Mouse (Mus musculus) embryonic facial prominence, embryonic 12.5 days (tissue): Measurements from ENCODE around the gene Col4a6. TPM values are rescaled to one million over a fixed set of nuclear protein-coding genes. Genes with fewer than 3 reads are reported as not detected.

ENCODE experiments used
- ATAC-seq: fragments of 200-750 bp; cut with Nextera tagmentation; 2 replicates; pipeline ENCODE4 v1.8.0; 2017; ENCODE audit not compliant: insufficient number of reproducible peaks, insufficient read depth, low FRiP score, low TSS enrichment
- H3K27ac ChIP-seq: fragments of 300-500 bp; sonication (generic); 2 replicates; pipeline ENCODE4 v1.5.1; 2016; ENCODE audit warnings: mild to moderate bottlenecking
- H3K27me3 ChIP-seq: fragments of 300-500 bp; sonication (generic); 2 replicates; pipeline ENCODE4 v1.6.1; 2016; ENCODE audit warnings: mild to moderate bottlenecking, moderate library complexity
- H3K36me3 ChIP-seq: fragments of 300-500 bp; sonication (generic); 2 replicates; pipeline ENCODE4 v1.6.1; 2016; ENCODE audit warnings: mild to moderate bottlenecking
- H3K4me1 ChIP-seq: fragments of 300-500 bp; sonication (generic); 2 replicates; pipeline ENCODE4 v1.6.1; 2016
- H3K4me2 ChIP-seq: fragments of 300-500 bp; sonication (generic); replicated peaks from 2 replicates; pipeline ENCODE4 v1.6.1; 2016; ENCODE audit warnings: mild to moderate bottlenecking, moderate library complexity
- H3K4me3 ChIP-seq: fragments of 300-500 bp; sonication (generic); 2 replicates; pipeline ENCODE4 v1.5.1; 2016; ENCODE audit warnings: mild to moderate bottlenecking
- H3K9ac ChIP-seq: fragments of 300-500 bp; sonication (generic); 2 replicates; pipeline ENCODE4 v1.6.1; 2016; ENCODE audit warnings: mild to moderate bottlenecking, moderate library complexity
- H3K9me3 ChIP-seq: fragments of 300-500 bp; sonication (generic); 2 replicates; pipeline ENCODE4 v1.6.1; 2016; ENCODE audit warnings: mild to moderate bottlenecking, moderate library complexity
- WGBS: fragments of 180-500 bp; shearing (Covaris S2); methylation state at CpG from one replicate; pipeline ENCODE4 v1.1.7; 2016; 5-methylcytosine and 5-hydroxymethylcytosine counted together
- polyA plus RNA-seq: library from polyadenylated mRNA; unstranded; fragments of >200 nt; fragmentation: Nextera tagmentation; extraction: Ambion mirVana; gene quantifications from 2 replicates; pipeline ENCODE4 v1.2.1, GENCODE M21; 2016

The Col4a6 gene
- polyA plus RNA-seq, 1 experiment from 2014 or later = 2.0 TPM

DNA sequence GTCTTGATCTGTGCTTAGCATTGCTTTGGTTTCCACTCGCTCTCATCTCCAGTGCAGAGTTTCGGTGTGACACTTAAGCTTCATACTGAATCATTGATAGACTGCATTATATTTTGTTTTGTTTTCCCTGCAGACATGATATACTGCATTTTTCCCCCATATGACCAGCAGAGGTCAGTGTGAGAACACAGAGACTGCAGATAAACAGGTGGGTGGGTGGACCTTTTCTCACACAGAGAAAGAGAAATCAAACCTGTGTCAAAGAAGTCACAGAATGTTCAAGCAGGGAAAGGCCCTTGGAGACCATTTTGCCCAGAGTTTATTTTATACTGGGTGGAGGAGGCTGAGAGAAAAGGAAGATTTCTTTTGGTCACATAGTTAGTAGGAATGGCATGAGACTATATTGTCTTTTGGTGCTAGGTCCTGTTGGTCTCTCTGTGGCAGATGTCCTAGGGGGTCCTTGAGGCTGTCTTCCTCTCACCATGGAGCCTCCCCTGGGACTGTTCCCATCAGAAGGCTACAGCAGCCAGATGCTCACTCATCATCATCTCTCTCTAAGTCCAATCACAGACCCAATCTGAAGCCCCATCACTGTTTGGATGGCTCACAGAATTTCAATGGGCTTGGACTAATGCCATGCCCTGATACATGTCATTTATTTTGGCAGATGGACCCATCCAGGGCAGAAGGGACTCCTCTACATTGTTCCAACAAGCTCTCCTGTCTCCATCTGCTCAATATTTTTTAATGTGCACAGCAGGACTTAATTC is 237.1 kb downstream of the Col4a6 start:
- H3K4me2 ChIP-seq = no peak overlapping the region
- no peaks in the 10 kb centered on the region for H3K36me3 ChIP-seq
- WGBS = 82% methylated on average over 2 of the region's 2 CpGs
- H3K9me3 ChIP-seq = no peaks in the 10 kb centered on the region
- H3K27me3 ChIP-seq = 0 out of 2 replicates have a peak, but pooled peaks cover 4% of the 10 kb centered on the region
- H3K9ac ChIP-seq = no peak overlapping the region
- no peak overlapping the region for H3K4me3 ChIP-seq
- ATAC-seq = no peak
- H3K4me1 ChIP-seq = no peaks in the 10 kb centered on the region
- no peak overlapping the region for H3K27ac ChIP-seq

DNA sequence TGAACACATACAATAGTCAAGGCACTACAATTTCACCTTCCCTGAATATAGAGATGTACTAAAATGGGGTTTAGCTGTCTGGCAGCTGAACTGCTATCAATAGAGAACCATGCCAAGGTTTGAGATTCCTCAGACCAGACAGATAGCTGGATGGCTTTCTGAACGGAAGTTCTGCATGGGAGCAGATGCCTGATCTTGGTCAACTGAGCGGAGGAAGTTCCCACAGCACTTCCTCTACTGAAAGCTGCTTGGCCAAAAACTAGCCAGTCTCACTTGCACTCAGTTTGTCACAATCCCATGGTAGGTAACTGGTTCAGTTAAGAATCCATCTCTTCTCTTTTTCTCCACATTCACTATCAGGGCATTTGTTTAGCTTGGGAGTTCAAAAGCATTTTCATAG is 245.7 kb downstream of the Col4a6 start:
- Histone ChIP-seq H3K9ac (no peak overlapping the region), H3K9me3 (no peaks in the 10 kb centered on the region), H3K4me2 (no peak overlapping the region), H3K4me1 (no peaks in the 10 kb centered on the region), H3K4me3 (no peak overlapping the region), H3K27me3 (peaks cover 8% of the 10 kb centered on the region; the same call in 1 of the 2 replicates), H3K27ac (no peak overlapping the region), H3K36me3 (no peaks in the 10 kb centered on the region)
- 84% methylated on average over 2 of the region's 2 CpGs for WGBS
- ATAC-seq = no peak

DNA sequence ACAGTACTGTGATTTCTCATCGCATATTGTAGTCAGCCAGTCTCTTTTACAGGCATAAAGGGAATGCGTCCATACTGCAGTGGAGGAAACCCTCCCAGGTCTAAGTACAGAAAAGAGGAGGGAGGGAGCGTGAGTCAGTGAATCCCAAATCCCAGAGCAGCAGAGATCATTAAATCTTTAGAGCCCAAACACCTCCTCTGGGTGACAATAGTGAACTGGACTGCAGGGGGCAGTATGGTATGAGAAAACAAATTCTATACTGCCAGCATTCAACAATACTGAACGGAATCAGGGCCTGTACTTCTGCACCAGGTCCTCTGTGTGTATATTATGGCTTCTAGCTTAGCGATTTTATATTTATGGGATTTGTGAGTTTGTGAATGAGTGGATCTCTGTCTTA is 261.1 kb downstream of the Col4a6 start:
- H3K4me1 ChIP-seq = no peaks in the 10 kb centered on the region
- no peak for ATAC-seq

DNA sequence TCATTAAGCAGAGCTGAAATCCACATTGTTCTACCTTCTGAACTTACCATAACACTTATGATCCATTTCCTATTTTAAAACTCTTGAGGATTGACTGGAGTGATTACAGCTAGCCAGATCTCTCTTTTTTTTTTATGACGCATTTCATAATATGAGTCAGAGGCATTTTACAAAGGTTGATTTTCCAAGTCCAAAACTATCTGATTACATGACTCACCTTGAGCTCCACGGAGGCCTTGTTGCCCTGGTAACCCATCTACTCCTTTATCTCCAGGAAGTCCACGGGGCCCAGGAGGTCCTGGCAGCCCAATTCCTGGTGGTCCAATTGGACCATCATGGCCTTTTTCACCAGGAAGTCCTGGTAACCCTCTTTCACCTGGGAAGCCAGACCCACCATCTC is 274.9 kb downstream of the Col4a6 start:
- peaks cover 21% of the 10 kb centered on the region for H3K27me3 ChIP-seq
- 81% methylated on average over 3 of the region's 3 CpGs for WGBS

More for the DNA sequence above, 261.1 kb downstream of the Col4a6 start:
- H3K4me2 ChIP-seq = no peak overlapping the region
- H3K4me3 ChIP-seq = no peak overlapping the region
- 41% methylated on average over 5 of the region's 5 CpGs for WGBS
- peaks cover 10% of the 10 kb centered on the region for H3K27me3 ChIP-seq
- H3K36me3 ChIP-seq = no peaks in the 10 kb centered on the region
- no peaks in the 10 kb centered on the region for H3K9me3 ChIP-seq
- no peak overlapping the region for H3K9ac ChIP-seq
- H3K27ac ChIP-seq = no peak overlapping the region

DNA sequence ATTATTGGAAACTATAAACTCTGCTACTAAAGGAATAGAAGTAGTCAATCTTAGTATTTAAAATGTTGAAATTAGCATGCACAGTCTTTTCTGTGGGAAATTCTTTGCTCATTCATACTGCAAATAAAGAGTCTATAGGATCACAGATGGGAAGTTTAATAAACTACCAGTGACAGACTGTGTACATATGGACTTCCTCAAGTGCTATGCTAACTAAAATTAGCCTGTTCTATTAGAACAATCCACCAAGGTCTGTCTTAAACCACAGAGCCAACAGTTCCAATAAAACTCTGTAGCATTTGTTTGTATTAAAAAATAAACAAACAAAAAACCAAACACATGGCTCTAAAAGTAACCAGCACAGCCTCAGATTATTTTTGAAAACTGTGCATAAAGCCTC is 278.8 kb downstream of the Col4a6 start:
- H3K27me3 ChIP-seq = peaks cover 39% of the 10 kb centered on the region
- H3K36me3 ChIP-seq = no peaks in the 10 kb centered on the region

More for the DNA sequence above, 274.9 kb downstream of the Col4a6 start:
- Histone ChIP-seq H3K27ac (no peak overlapping the region), H3K4me1 (no peaks in the 10 kb centered on the region), H3K4me3 (no peak overlapping the region), H3K4me2 (no peak overlapping the region), H3K36me3 (no peaks in the 10 kb centered on the region), H3K9me3 (no peaks in the 10 kb centered on the region), H3K9ac (no peak overlapping the region)
- ATAC-seq = no peak

DNA sequence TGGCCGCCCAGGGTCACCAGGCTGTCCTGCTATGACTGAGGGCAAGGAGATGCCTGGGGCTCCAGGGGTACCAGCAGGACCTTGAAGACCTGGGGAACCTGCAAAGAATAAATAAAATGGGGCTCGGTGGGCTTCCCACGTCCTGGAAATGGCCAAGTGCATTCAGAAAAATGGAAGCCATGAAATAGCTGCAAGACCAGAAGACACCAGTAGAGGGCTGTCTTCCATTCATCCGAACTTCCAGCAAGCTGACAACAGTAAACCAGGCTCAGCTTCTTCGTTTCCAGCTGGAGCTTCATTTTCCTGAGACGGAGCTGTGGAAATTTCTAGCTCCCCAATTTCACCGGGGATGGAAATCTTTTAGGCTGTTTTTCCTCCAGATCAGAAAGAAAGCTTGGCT is 298.5 kb downstream of the Col4a6 start:
- H3K27ac ChIP-seq = no peak overlapping the region
- no peaks in the 10 kb centered on the region for H3K4me1 ChIP-seq
- no peak overlapping the region for H3K4me3 ChIP-seq
- no peak for ATAC-seq
- no peak overlapping the region for H3K9ac ChIP-seq
- H3K27me3 ChIP-seq = peaks cover 12% of the 10 kb centered on the region; the same call in 1 of the 2 replicates
- no peaks in the 10 kb centered on the region for H3K9me3 ChIP-seq
- H3K36me3 ChIP-seq = no peaks in the 10 kb centered on the region
- WGBS = 37% methylated on average over 7 of the region's 7 CpGs
- H3K4me2 ChIP-seq = no peak overlapping the region

More for the DNA sequence above, 278.8 kb downstream of the Col4a6 start:
- Histone ChIP-seq H3K4me1 (no peaks in the 10 kb centered on the region), H3K4me3 (no peak overlapping the region), H3K27ac (no peak overlapping the region), H3K9me3 (no peaks in the 10 kb centered on the region), H3K9ac (no peak overlapping the region), H3K4me2 (no peak overlapping the region)
- no peak for ATAC-seq

DNA sequence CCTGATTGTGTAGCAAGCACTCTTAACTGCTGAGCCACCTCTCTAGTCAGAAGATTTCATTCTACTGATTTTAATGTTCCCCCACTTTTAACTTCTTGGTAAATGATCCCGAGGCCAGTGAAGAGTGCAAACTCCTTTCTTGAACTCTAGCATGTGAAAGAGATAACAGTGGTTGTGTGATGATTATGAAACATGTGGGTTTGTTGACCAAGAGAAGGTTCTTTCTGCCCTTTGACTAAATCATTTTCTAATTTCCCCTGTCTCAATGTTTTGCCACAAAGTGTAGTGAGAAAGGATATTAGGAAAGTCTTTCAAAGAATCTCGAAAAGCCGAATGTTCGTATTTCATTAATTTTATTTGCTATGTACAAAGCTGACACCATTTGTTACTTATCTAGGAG is 308.8 kb downstream of the Col4a6 start:
- Histone ChIP-seq H3K4me3 (no peak overlapping the region), H3K4me2 (no peak overlapping the region), H3K9me3 (no peaks in the 10 kb centered on the region), H3K4me1 (no peaks in the 10 kb centered on the region), H3K36me3 (no peaks in the 10 kb centered on the region), H3K9ac (no peak overlapping the region), H3K27ac (no peak overlapping the region), H3K27me3 (peaks cover 26% of the 10 kb centered on the region; the same call in 1 of the 2 replicates)
- ATAC-seq = no peak
- WGBS = 92% methylated on average over 4 of the region's 4 CpGs

DNA sequence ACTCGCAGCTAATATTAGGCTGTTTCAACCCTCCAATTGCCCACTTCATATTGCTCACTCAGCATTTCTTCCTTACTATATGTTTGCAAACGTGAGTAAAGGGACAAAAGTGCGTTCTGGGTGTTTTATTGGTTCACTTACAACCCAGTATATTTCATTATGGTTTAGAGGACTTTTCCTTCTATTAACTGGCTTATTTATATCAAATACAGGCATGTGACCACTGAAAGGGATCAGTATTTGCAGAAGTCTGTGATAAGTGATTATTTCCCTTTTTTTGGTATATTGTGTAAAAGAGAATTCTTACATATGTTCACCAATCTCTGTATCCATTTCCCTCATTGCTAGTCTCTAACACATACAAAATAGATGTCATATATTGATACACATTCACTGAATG is 313.5 kb downstream of the Col4a6 start:
- Histone ChIP-seq H3K27me3 (0 out of 2 replicates have a peak, but pooled peaks cover 3% of the 10 kb centered on the region), H3K4me1 (no peaks in the 10 kb centered on the region), H3K9me3 (no peaks in the 10 kb centered on the region), H3K4me2 (no peak overlapping the region), H3K36me3 (no peaks in the 10 kb centered on the region), H3K9ac (no peak overlapping the region), H3K27ac (no peak overlapping the region), H3K4me3 (no peak overlapping the region)
- 72% methylated on average over 3 of the region's 3 CpGs for WGBS
- ATAC-seq = no peak

DNA sequence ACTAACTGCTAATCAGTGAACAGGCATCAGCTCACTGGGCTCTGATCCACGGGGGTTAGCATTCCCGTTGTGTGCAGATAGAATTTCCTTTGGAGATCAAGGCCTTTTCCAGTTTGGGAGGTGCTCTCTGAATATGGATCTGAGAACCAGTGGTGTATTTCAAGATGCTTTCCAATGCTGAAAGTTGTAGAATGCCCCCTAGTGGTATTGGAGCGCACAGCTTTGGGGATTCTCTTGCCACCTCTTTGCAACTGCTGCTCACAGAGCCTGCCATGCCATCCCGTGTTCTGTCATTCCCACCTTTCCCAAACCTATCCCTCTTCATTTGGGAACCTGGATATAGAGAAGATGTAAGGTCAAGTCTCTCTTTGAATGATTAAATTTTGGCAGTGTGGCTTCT is 315.7 kb downstream of the Col4a6 start:
- Histone ChIP-seq H3K9ac (no peak overlapping the region), H3K4me2 (no peak overlapping the region), H3K27ac (no peak overlapping the region), H3K4me1 (no peaks in the 10 kb centered on the region), H3K4me3 (no peak overlapping the region), H3K9me3 (no peaks in the 10 kb centered on the region), H3K27me3 (peaks cover 24% of the 10 kb centered on the region), H3K36me3 (no peaks in the 10 kb centered on the region)
- 26% methylated on average over 4 of the region's 4 CpGs for WGBS
- ATAC-seq = no peak

DNA sequence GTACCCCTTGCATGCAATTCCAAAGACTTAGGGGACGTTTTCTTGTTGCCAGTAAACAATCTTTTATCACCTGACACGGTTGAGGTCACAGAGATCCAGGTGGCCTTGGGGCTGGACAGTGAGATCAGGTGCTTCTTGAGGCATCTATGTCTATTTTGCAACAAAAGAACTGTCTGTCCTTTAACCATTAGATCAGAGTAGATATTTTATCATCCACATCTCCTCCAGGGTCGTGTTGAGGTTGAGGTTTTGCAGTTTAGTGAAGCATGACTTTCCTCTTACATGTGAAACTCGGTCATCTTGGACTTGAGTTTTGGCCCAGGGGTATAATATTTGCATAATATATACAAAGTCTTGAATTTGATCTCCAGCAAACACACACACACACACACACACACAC is 316.2 kb downstream of the Col4a6 start:
- Histone ChIP-seq H3K4me2 (no peak overlapping the region), H3K4me3 (no peak overlapping the region), H3K36me3 (no peaks in the 10 kb centered on the region), H3K9ac (no peak overlapping the region), H3K27ac (no peak overlapping the region), H3K9me3 (no peaks in the 10 kb centered on the region), H3K4me1 (no peaks in the 10 kb centered on the region), H3K27me3 (peaks cover 29% of the 10 kb centered on the region)
- ATAC-seq = no peak
- WGBS = 52% methylated on average over 4 of the region's 4 CpGs

DNA sequence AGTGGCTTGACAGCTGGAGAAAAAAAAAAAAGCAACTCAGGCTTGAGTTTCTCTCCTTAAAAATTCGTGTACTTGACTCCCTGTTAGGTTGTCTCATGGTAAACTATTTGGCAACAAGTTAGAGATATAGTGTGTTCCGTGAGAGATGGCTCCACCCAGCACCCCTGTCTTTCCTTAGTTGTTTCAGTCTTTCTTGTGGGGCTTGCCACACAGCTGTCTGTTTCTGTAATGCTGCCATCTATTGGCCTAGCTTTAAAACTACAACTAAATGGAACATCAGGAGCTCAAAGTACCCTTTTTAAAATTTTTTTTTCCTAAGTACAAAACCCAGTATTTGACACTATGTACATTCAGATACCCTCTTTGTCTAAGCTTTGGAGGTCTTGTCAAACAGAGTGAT is 317.2 kb downstream of the Col4a6 start:
- no peak overlapping the region for H3K4me3 ChIP-seq
- H3K27me3 ChIP-seq = peaks cover 38% of the 10 kb centered on the region
- WGBS = 10% methylated on average over 2 of the region's 2 CpGs
- H3K27ac ChIP-seq = no peak overlapping the region
- H3K4me2 ChIP-seq = no peak overlapping the region
- H3K4me1 ChIP-seq = no peaks in the 10 kb centered on the region
- no peaks in the 10 kb centered on the region for H3K9me3 ChIP-seq
- no peak overlapping the region for H3K9ac ChIP-seq
- ATAC-seq = no peak
- H3K36me3 ChIP-seq = no peaks in the 10 kb centered on the region

DNA sequence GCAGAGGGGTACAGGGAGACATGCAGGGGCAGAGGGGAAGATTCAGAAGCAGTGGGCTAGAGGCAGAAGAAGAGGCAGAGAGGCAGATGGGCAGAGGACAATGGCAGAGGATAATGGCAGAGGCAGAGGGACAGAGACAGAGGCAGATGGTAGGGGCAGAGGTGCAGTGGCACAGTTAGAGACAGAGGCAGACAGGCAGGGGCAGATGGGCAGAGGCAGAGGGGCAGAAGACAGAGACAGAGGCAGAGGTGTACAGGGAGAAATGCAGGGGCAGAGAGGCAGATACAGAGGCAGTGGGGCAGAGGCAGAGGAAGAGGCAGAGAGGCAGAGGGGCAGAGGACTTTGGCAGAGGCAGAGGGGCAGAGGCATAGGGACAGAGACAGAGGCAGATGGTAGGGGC is 322.7 kb downstream of the Col4a6 start:
- ATAC-seq = no peak

More for the DNA sequence above, 322.7 kb downstream of the Col4a6 start:
- Histone ChIP-seq H3K9me3 (no peaks in the 10 kb centered on the region), H3K4me2 (no peak overlapping the region), H3K27me3 (peaks cover 62% of the 10 kb centered on the region), H3K4me1 (no peaks in the 10 kb centered on the region), H3K9ac (no peak overlapping the region), H3K4me3 (no peak overlapping the region), H3K27ac (no peak overlapping the region), H3K36me3 (no peaks in the 10 kb centered on the region)
